Mouse (Mus musculus): ENCODE data around the gene Maml2.

Gene Maml2

GRCm38 (mm10) chr9:13613325-13614268 is 315.8 kb downstream of the Maml2 start:
- DNase-seq (ENCODE audit: low spot score): peak; percentile 5

GRCm38 (mm10) chr9:13616383-13617009 is 318.7 kb downstream of the Maml2 start:
- no peak for DNase-seq (ENCODE audit: low spot score)

- DNase-seq (ENCODE audit: low spot score): no peak
Observed at GRCm38 (mm10) chr9:13620794-13621193, 323.0 kb downstream of the Maml2 start.

GRCm38 (mm10) chr9:13621941-13622340 is 324.2 kb downstream of the Maml2 start:
- DNase-seq (ENCODE audit: low spot score): no peak

GRCm38 (mm10) chr9:13622426-13622825 is 324.7 kb downstream of the Maml2 start:
- no peak for DNase-seq (ENCODE audit: low spot score)

- DNase-seq (ENCODE audit: low spot score): no peak
Observed at GRCm38 (mm10) chr9:13623892-13624422, 326.2 kb downstream of the Maml2 start.

GRCm38 (mm10) chr9:13624780-13625179 is 327.0 kb downstream of the Maml2 start:
- no peak for DNase-seq (ENCODE audit: low spot score)

GRCm38 (mm10) chr9:13625215-13625614 is 327.5 kb downstream of the Maml2 start:
- no peak for DNase-seq (ENCODE audit: low spot score)

- no peak for DNase-seq (ENCODE audit: low spot score)
Observed at GRCm38 (mm10) chr9:13626480-13626879, 328.7 kb downstream of the Maml2 start.

- no peak for DNase-seq (ENCODE audit: low spot score)
Observed at GRCm38 (mm10) chr9:13633371-13633770, 335.6 kb downstream of the Maml2 start.

GRCm38 (mm10) chr9:13639655-13640054 is 341.9 kb downstream of the Maml2 start:
- no peak for DNase-seq (ENCODE audit: low spot score)

GRCm38 (mm10) chr9:13645153-13645552 is 347.4 kb downstream of the Maml2 start:
- DNase-seq (ENCODE audit: low spot score): no peak

- DNase-seq (ENCODE audit: low spot score): no peak
Observed at GRCm38 (mm10) chr9:13651065-13651464, 353.3 kb downstream of the Maml2 start.

GRCm38 (mm10) chr9:13651828-13652227 is 354.1 kb downstream of the Maml2 start:
- no peak for DNase-seq (ENCODE audit: low spot score)

- DNase-seq (ENCODE audit: low spot score): no peak
Observed at GRCm38 (mm10) chr9:13652389-13652877, 354.7 kb downstream of the Maml2 start.

- peak; percentile 17 for DNase-seq (ENCODE audit: low spot score)
Observed at GRCm38 (mm10) chr9:13652917-13653316, 355.2 kb downstream of the Maml2 start.

GRCm38 (mm10) chr9:13661768-13662623 is 364.2 kb downstream of the Maml2 start:
- DNase-seq (ENCODE audit: low spot score): peak; percentile 32

- DNase-seq (ENCODE audit: low spot score): no peak
Observed at GRCm38 (mm10) chr9:13665487-13665969, 367.8 kb downstream of the Maml2 start.

GRCm38 (mm10) chr9:13667955-13668354 is 370.2 kb downstream of the Maml2 start:
- no peak for DNase-seq (ENCODE audit: low spot score)

- DNase-seq (ENCODE audit: low spot score): no peak
Observed at GRCm38 (mm10) chr9:13668742-13669141, 371.0 kb downstream of the Maml2 start.

- DNase-seq (ENCODE audit: low spot score): no peak
Observed at GRCm38 (mm10) chr9:13671125-13671769, 373.5 kb downstream of the Maml2 start.

All from yolk sac, embryonic 10.5 days (tissue).